Mouse (Mus musculus) myocyte (in vitro differentiated cells): ENCODE measurements around the gene Pnkp.

Source experiments
- CEBPB ChIP-seq: IDR thresholded peaks from 2 replicates; pipeline ENCODE4 v1.6.1; 2011; ENCODE audit warnings: mild to moderate bottlenecking, moderate library complexity; ENCODE audit not compliant: poor library complexity, insufficient read depth, severe bottlenecking
- E2F4 ChIP-seq: IDR thresholded peaks from one replicate; pipeline ENCODE4 v1.6.1; 2011; ENCODE audit warnings: mild to moderate bottlenecking, control low read depth, moderate library complexity; ENCODE audit not compliant: insufficient read depth
- MAX ChIP-seq: IDR thresholded peaks from one replicate; pipeline ENCODE4 v1.6.1; 2011; ENCODE audit warnings: low read depth, mild to moderate bottlenecking, control low read depth
- MYOD1 ChIP-seq, 3 experiments: IDR thresholded peaks; one replicate each; pipeline ENCODE4 v1.6.1; 2011; ENCODE audit warnings: control low read depth in 2 of 3, low read depth in 2 of 3, mild to moderate bottlenecking in 2 of 3, moderate library complexity in 1 of 3; ENCODE audit not compliant: insufficient read length in 2 of 3, control insufficient read depth in 1 of 3
- MYOG ChIP-seq, 3 experiments: IDR thresholded peaks; one replicate each; pipeline ENCODE4 v1.6.1; 2011; ENCODE audit warnings: control low read depth in 2 of 3, low read depth in 2 of 3, mild to moderate bottlenecking in 2 of 3; ENCODE audit not compliant: insufficient read length in 2 of 3, control insufficient read depth in 1 of 3, insufficient read depth in 1 of 3
- POLR2A ChIP-seq: IDR thresholded peaks from one replicate; pipeline ENCODE4 v1.6.1; 2011; ENCODE audit warnings: low read depth, mild to moderate bottlenecking, control low read depth, moderate library complexity; ENCODE audit not compliant: insufficient read length
- POLR2AphosphoS2 ChIP-seq: IDR thresholded peaks from one replicate; pipeline ENCODE4 v1.6.1; 2011; ENCODE audit warnings: low read depth, control low read depth; ENCODE audit not compliant: insufficient read length
- REST ChIP-seq: IDR thresholded peaks from one replicate; pipeline ENCODE4 v1.6.1; 2011; ENCODE audit warnings: mild to moderate bottlenecking, control low read depth, moderate library complexity; ENCODE audit not compliant: insufficient read depth, insufficient read length
- TCF12 ChIP-seq: IDR thresholded peaks from one replicate; pipeline ENCODE4 v1.6.1; 2011; ENCODE audit warnings: mild to moderate bottlenecking, control low read depth; ENCODE audit not compliant: poor library complexity, insufficient read depth, severe bottlenecking
- USF1 ChIP-seq: IDR thresholded peaks from one replicate; pipeline ENCODE4 v1.6.1; 2011; ENCODE audit warnings: low read depth, mild to moderate bottlenecking, control low read depth, moderate library complexity

GRCm38 (mm10) chr7:44846804-44847203 lies 10.1 kb upstream of the Pnkp start:
- TF ChIP-seq POLR2A (no peak), MYOD1 (IDR thresholded peaks at IDR 0.05; ENCODE audit: control insufficient read depth in 1 of 3, insufficient read length in 2 of 3, low read depth in 2 of 3) (no peak), POLR2AphosphoS2 (no peak), TCF12 (no peak), USF1 (no peak), REST (no peak), CEBPB (no peak), E2F4 (no peak), MAX (no peak), MYOG (IDR thresholded peaks at IDR 0.05; ENCODE audit: control insufficient read depth in 1 of 3, insufficient read depth in 1 of 3, insufficient read length in 2 of 3, low read depth in 2 of 3) (no peak)
